ENCODE assay signal across 14 mouse cellular contexts in genomic region chr8:105808480-105808879, GRCm38 (mm10). TPM values are rescaled to one million over a fixed set of nuclear protein-coding genes. Genes with fewer than 3 reads are reported as not detected.
A peak's percentile ranks its signal among the peaks of the same experiment; 100 is the strongest.
DNase-seq lines count a peak whose midpoint lies in the region; ATAC-seq and TF ChIP-seq lines count a peak whose summit lies in the region.
"Had no signal": no experiment of that assay in that cellular context is flagged by ENCODE, and none has a peak within 500 bp of the region (broad histone marks: within the 10 kb centered on the region; RNA-seq: fewer than 3 reads in every experiment).

No protein-coding gene starts in this region.

- H3K4me2 ChIP-seq in liver, embryonic 12.5 days, result peak overlapping the region; percentile 15
- no peak overlapping the region for H3K4me2 ChIP-seq in liver, embryonic 11.5 days
- H3K4me2 ChIP-seq in kidney, embryonic 15.5 days, result no peak overlapping the region
- no peak overlapping the region for H3K4me2 ChIP-seq in intestine, postnatal 0 days (replicated peaks; ENCODE audit: low read depth)
- H3K4me2 ChIP-seq: hindbrain, embryonic 14.5 days had no signal

- TF ChIP-seq CTCF in intestine, postnatal 0 days (IDR thresholded peaks at IDR 0.05; ENCODE audit: low read depth), result no peak

- no peak for ATAC-seq in liver, embryonic 12.5 days
- no peak for ATAC-seq in liver, embryonic 11.5 days (replicated peaks; ENCODE audit: low FRiP score)
- no peak for ATAC-seq in kidney, embryonic 15.5 days (replicated peaks; ENCODE audit: low FRiP score)
- peak; percentile 48 for ATAC-seq in megakaryocyte-erythroid progenitor cell, adult 5-6 weeks (replicated peaks; ENCODE audit: low FRiP score, low TSS enrichment, poor library complexity, severe bottlenecking)
- ATAC-seq in intestine, postnatal 0 days, result no peak
- ATAC-seq: forebrain, postnatal 0 days; Patski had no signal

- DNase-seq in liver, embryonic 11.5 days (ENCODE audit: low spot score), result no peak
- DNase-seq in adrenal gland, postnatal 14 days, result peak; percentile 65
- DNase-seq in ovary, postnatal 14 days (ENCODE audit: low spot score), result no peak
- DNase-seq in retina, postnatal 1 day, result no peak
- DNase-seq: forebrain, postnatal 0 days; right cerebral cortex, postnatal 25 days; thymus, postnatal 25 days had no signal

- peaks cover 97% of the 10 kb centered on the region for H3K4me1 ChIP-seq in liver, embryonic 12.5 days
- peaks cover 36% of the 10 kb centered on the region for H3K4me1 ChIP-seq in liver, embryonic 11.5 days (replicated peaks; ENCODE audit: control insufficient read depth, insufficient read depth, low read length)
- H3K4me1 ChIP-seq in kidney, embryonic 15.5 days, result peaks cover 12% of the 10 kb centered on the region
- no peaks in the 10 kb centered on the region for H3K4me1 ChIP-seq in intestine, postnatal 0 days (replicated peaks; ENCODE audit: control insufficient read depth, insufficient read depth, low read length)
- H3K4me1 ChIP-seq: embryonic facial prominence, embryonic 10.5 days had no signal

- H3K36me3 ChIP-seq in liver, embryonic 12.5 days, result peaks cover 95% of the 10 kb centered on the region
- peaks cover 10% of the 10 kb centered on the region; the same call in 1 of the 2 replicates for H3K36me3 ChIP-seq in liver, embryonic 11.5 days (ENCODE audit: control insufficient read depth, insufficient read depth, low read length)
- H3K36me3 ChIP-seq in kidney, embryonic 15.5 days, result peaks cover 26% of the 10 kb centered on the region
- H3K36me3 ChIP-seq in intestine, postnatal 0 days (ENCODE audit: control insufficient read depth, insufficient read depth), result no peaks in the 10 kb centered on the region; the same call in 1 of the 2 replicates

- no peak overlapping the region for H3K9ac ChIP-seq in liver, embryonic 12.5 days
- H3K9ac ChIP-seq in liver, embryonic 11.5 days (ENCODE audit: low read depth, low read length), result no peak overlapping the region
- H3K9ac ChIP-seq in kidney, embryonic 15.5 days, result no peak overlapping the region
- no peak overlapping the region for H3K9ac ChIP-seq in intestine, postnatal 0 days (ENCODE audit: low read depth, low read length)
- H3K9ac ChIP-seq: forebrain, postnatal 0 days; hindbrain, embryonic 14.5 days had no signal

- whole genome bisulfite sequencing in liver, embryonic 12.5 days (ENCODE audit: insufficient replicate concordance), result 78% methylated on average over 2 of the region's 2 CpGs
- WGBS in liver, embryonic 11.5 days, result 95% methylated on average over 2 of the region's 2 CpGs
- WGBS in kidney, embryonic 15.5 days, result 90% methylated on average over 2 of the region's 2 CpGs
- 96% methylated on average over 2 of the region's 2 CpGs for WGBS in intestine, postnatal 0 days

- peak overlapping the region; percentile 76 for H3K27ac ChIP-seq in liver, embryonic 12.5 days
- H3K27ac ChIP-seq in liver, embryonic 11.5 days (ENCODE audit: low read depth, low read length), result no peak overlapping the region
- H3K27ac ChIP-seq in kidney, embryonic 15.5 days, result 0 out of 2 replicates have a peak overlapping the region, but pooled peaks have one; percentile 13
- no peak overlapping the region for H3K27ac ChIP-seq in intestine, postnatal 0 days (ENCODE audit: low read depth, low read length)
- H3K27ac ChIP-seq: embryonic facial prominence, embryonic 10.5 days; hindbrain, embryonic 14.5 days had no signal

- H3K27me3 ChIP-seq in liver, embryonic 12.5 days (replicated peaks), result no peaks in the 10 kb centered on the region
- H3K27me3 ChIP-seq in liver, embryonic 11.5 days (replicated peaks; ENCODE audit: control insufficient read depth, insufficient read depth, low read length), result no peaks in the 10 kb centered on the region
- no peaks in the 10 kb centered on the region for H3K27me3 ChIP-seq in kidney, embryonic 15.5 days
- H3K27me3 ChIP-seq in intestine, postnatal 0 days (replicated peaks; ENCODE audit: control insufficient read depth, insufficient read depth, low read length), result no peaks in the 10 kb centered on the region
- H3K27me3 ChIP-seq: Patski had no signal

- H3K9me3 ChIP-seq in liver, embryonic 12.5 days (replicated peaks), result no peaks in the 10 kb centered on the region
- H3K9me3 ChIP-seq in liver, embryonic 11.5 days (ENCODE audit: control insufficient read depth, low read length), result no peaks in the 10 kb centered on the region
- no peaks in the 10 kb centered on the region for H3K9me3 ChIP-seq in kidney, embryonic 15.5 days (replicated peaks)
- no peaks in the 10 kb centered on the region for H3K9me3 ChIP-seq in intestine, postnatal 0 days (ENCODE audit: control insufficient read depth)
- H3K9me3 ChIP-seq: embryonic facial prominence, embryonic 10.5 days had no signal

- no peak overlapping the region for H3K4me3 ChIP-seq in liver, embryonic 12.5 days
- H3K4me3 ChIP-seq in liver, embryonic 11.5 days (ENCODE audit: low read depth, low read length), result no peak overlapping the region
- no peak overlapping the region for H3K4me3 ChIP-seq in kidney, embryonic 15.5 days (replicated peaks)
- no peak overlapping the region for H3K4me3 ChIP-seq in intestine, postnatal 0 days (ENCODE audit: low read depth, low read length)
- H3K4me3 ChIP-seq: embryonic facial prominence, embryonic 10.5 days had no signal

RNA-seq across cellular contexts. Expression of gene Ranbp10, which starts 18.7 kb away (rescaled TPM):
- 37.7 and 37.8 TPM in 2 replicates for polyA plus RNA-seq in liver, embryonic 12.5 days (2016; fragmentation: Nextera tagmentation; extraction: Ambion mirVana)
- polyA plus RNA-seq in liver, embryonic 11.5 days (2014; fragmentation: Nextera tagmentation; extraction: Ambion mirVana), result 20.2 and 22.0 TPM in 2 replicates
- 27.3 and 29.8 TPM in 2 replicates for total RNA-seq in adrenal gland, postnatal 14 days (2021)
- 12.2 and 13.8 TPM in 2 replicates for polyA plus RNA-seq in kidney, embryonic 15.5 days (2015; fragmentation: Nextera tagmentation; extraction: Ambion mirVana)
- total RNA-seq in megakaryocyte-erythroid progenitor cell, adult 5-6 weeks (2014; fragmentation: Nextera tagmentation), result 34.9 and 36.4 TPM in 2 replicates
- total RNA-seq in megakaryocyte-erythroid progenitor cell, adult 5-6 weeks (2017), result 8.3 and 16.0 TPM in 2 replicates
- polyA plus RNA-seq in intestine, postnatal 0 days (2015; fragmentation: Nextera tagmentation; extraction: Ambion mirVana), result 4.1 and 4.6 TPM in 2 replicates

RNA-seq across cellular contexts. Expression of gene Tsnaxip1, which starts 19.1 kb away (rescaled TPM):
- polyA plus RNA-seq in liver, embryonic 12.5 days (2016; fragmentation: Nextera tagmentation; extraction: Ambion mirVana), result 0.12 and 0.19 TPM in 2 replicates
- polyA plus RNA-seq in liver, embryonic 11.5 days (2014; fragmentation: Nextera tagmentation; extraction: Ambion mirVana), result 0.12 TPM in 1 of 2 replicates, not detected in the other
- not detected in 2 replicates for total RNA-seq in adrenal gland, postnatal 14 days (2021)
- 0.13 and 0.14 TPM in 2 replicates for polyA plus RNA-seq in kidney, embryonic 15.5 days (2015; fragmentation: Nextera tagmentation; extraction: Ambion mirVana)
- total RNA-seq in megakaryocyte-erythroid progenitor cell, adult 5-6 weeks (2014; fragmentation: Nextera tagmentation), result not detected in 2 replicates
- total RNA-seq in megakaryocyte-erythroid progenitor cell, adult 5-6 weeks (2017), result not detected in 2 replicates
- polyA plus RNA-seq in intestine, postnatal 0 days (2015; fragmentation: Nextera tagmentation; extraction: Ambion mirVana), result not detected in 2 replicates

RNA-seq across cellular contexts. Expression of gene Cenpt, which starts 44.6 kb away (rescaled TPM):
- polyA plus RNA-seq in liver, embryonic 12.5 days (2016; fragmentation: Nextera tagmentation; extraction: Ambion mirVana), result 29.0 and 29.2 TPM in 2 replicates
- 37.0 and 37.5 TPM in 2 replicates for polyA plus RNA-seq in liver, embryonic 11.5 days (2014; fragmentation: Nextera tagmentation; extraction: Ambion mirVana)
- 8.5 and 11.2 TPM in 2 replicates for total RNA-seq in adrenal gland, postnatal 14 days (2021)
- polyA plus RNA-seq in kidney, embryonic 15.5 days (2015; fragmentation: Nextera tagmentation; extraction: Ambion mirVana), result 42.0 and 47.0 TPM in 2 replicates
- 32.0 and 47.6 TPM in 2 replicates for total RNA-seq in megakaryocyte-erythroid progenitor cell, adult 5-6 weeks (2014; fragmentation: Nextera tagmentation)
- total RNA-seq in megakaryocyte-erythroid progenitor cell, adult 5-6 weeks (2017), result 14.2 and 20.0 TPM in 2 replicates
- 8.5 and 9.3 TPM in 2 replicates for polyA plus RNA-seq in intestine, postnatal 0 days (2015; fragmentation: Nextera tagmentation; extraction: Ambion mirVana)

RNA-seq across cellular contexts. Expression of gene Thap11, which starts 46.5 kb away (rescaled TPM):
- polyA plus RNA-seq in liver, embryonic 12.5 days (2016; fragmentation: Nextera tagmentation; extraction: Ambion mirVana), result 53.0 and 53.2 TPM in 2 replicates
- polyA plus RNA-seq in liver, embryonic 11.5 days (2014; fragmentation: Nextera tagmentation; extraction: Ambion mirVana), result 62.0 and 66.5 TPM in 2 replicates
- total RNA-seq in adrenal gland, postnatal 14 days (2021), result 30.9 and 31.0 TPM in 2 replicates
- polyA plus RNA-seq in kidney, embryonic 15.5 days (2015; fragmentation: Nextera tagmentation; extraction: Ambion mirVana), result 66.9 and 67.5 TPM in 2 replicates
- 24.4 and 27.1 TPM in 2 replicates for total RNA-seq in megakaryocyte-erythroid progenitor cell, adult 5-6 weeks (2014; fragmentation: Nextera tagmentation)
- total RNA-seq in megakaryocyte-erythroid progenitor cell, adult 5-6 weeks (2017), result 18.5 and 33.4 TPM in 2 replicates
- 28.3 and 29.2 TPM in 2 replicates for polyA plus RNA-seq in intestine, postnatal 0 days (2015; fragmentation: Nextera tagmentation; extraction: Ambion mirVana)

RNA-seq across cellular contexts. Expression of gene Gfod2, which starts 50.0 kb away (rescaled TPM):
- 4.5 and 5.1 TPM in 2 replicates for polyA plus RNA-seq in liver, embryonic 12.5 days (2016; fragmentation: Nextera tagmentation; extraction: Ambion mirVana)
- polyA plus RNA-seq in liver, embryonic 11.5 days (2014; fragmentation: Nextera tagmentation; extraction: Ambion mirVana), result 9.0 and 10.7 TPM in 2 replicates
- total RNA-seq in adrenal gland, postnatal 14 days (2021), result 7.8 and 11.3 TPM in 2 replicates
- polyA plus RNA-seq in kidney, embryonic 15.5 days (2015; fragmentation: Nextera tagmentation; extraction: Ambion mirVana), result 21.2 and 23.7 TPM in 2 replicates
- total RNA-seq in megakaryocyte-erythroid progenitor cell, adult 5-6 weeks (2014; fragmentation: Nextera tagmentation), result 2.3 and 2.7 TPM in 2 replicates
- total RNA-seq in megakaryocyte-erythroid progenitor cell, adult 5-6 weeks (2017), result 3.1 and 9.8 TPM in 2 replicates
- polyA plus RNA-seq in intestine, postnatal 0 days (2015; fragmentation: Nextera tagmentation; extraction: Ambion mirVana), result 4.0 and 4.4 TPM in 2 replicates

Comparison
In these comparisons a context has a peak if more than half of its experiments do, and no peak if none do; other contexts are left out.
1. H3K27ac ChIP-seq: peak in liver, embryonic 12.5 days (single experiment) and kidney, embryonic 15.5 days (single experiment); none in liver, embryonic 11.5 days (single experiment) and intestine, postnatal 0 days (single experiment).